Mouse (Mus musculus) lung, embryonic 14.5 days (tissue): Measurements from ENCODE around the gene Slc7a1. TPM values are rescaled to one million over a fixed set of nuclear protein-coding genes. Genes with fewer than 3 reads are reported as not detected.

Experiments
- ATAC-seq: fragments of 200-750 bp; cut with Nextera tagmentation; 2 replicates; pipeline ENCODE4 v1.8.0; 2017; ENCODE audit warnings: mild to moderate bottlenecking, moderate TSS enrichment, moderate library complexity; ENCODE audit not compliant: insufficient read depth
- DNase-seq: peaks from one replicate; pipeline ENCODE4 v3.0.0-alpha.2; 2015
- H3K27ac ChIP-seq: fragments of 300-500 bp; sonication (generic); 2 replicates; pipeline ENCODE4 v1.5.1; 2014; ENCODE audit warnings: low read depth, mild to moderate bottlenecking, moderate library complexity
- H3K27me3 ChIP-seq: fragments of 300-500 bp; sonication (generic); 2 replicates; pipeline ENCODE4 v1.6.1; 2014; ENCODE audit warnings: low read length, control low read depth; ENCODE audit not compliant: insufficient read depth
- H3K36me3 ChIP-seq: fragments of 300-500 bp; sonication (generic); 2 replicates; pipeline ENCODE4 v1.6.1; 2014; ENCODE audit warnings: control low read depth; ENCODE audit not compliant: insufficient read depth
- H3K4me1 ChIP-seq: fragments of 300-500 bp; sonication (generic); 2 replicates; pipeline ENCODE4 v1.6.1; 2014; ENCODE audit warnings: antibody characterized with exemption, control low read depth; ENCODE audit not compliant: insufficient read depth
- H3K4me2 ChIP-seq: fragments of 300-500 bp; sonication (generic); 2 replicates; pipeline ENCODE4 v1.6.1; 2014; ENCODE audit warnings: mild to moderate bottlenecking
- H3K4me3 ChIP-seq: fragments of 300-500 bp; sonication (generic); 2 replicates; pipeline ENCODE4 v1.5.1; 2014; ENCODE audit warnings: low read depth, low read length
- H3K9ac ChIP-seq: fragments of 300-500 bp; sonication (generic); 2 replicates; pipeline ENCODE4 v1.6.1; 2014
- H3K9me3 ChIP-seq: fragments of 300-500 bp; sonication (generic); 2 replicates; pipeline ENCODE4 v1.6.1; 2016; ENCODE audit warnings: low read depth, low read length, control low read depth
- CTCF ChIP-seq: IDR thresholded peaks from 2 replicates; pipeline ENCODE4 v1.5.1; 2016; ENCODE audit warnings: antibody characterized with exemption, low read depth
- WGBS: fragments of 180-500 bp; shearing (Covaris S2); extraction: QIAGEN DNeasy Blood & Tissue Kit; methylation state at CpG from one replicate; pipeline ENCODE4 v1.1.7; 2014; 5-methylcytosine and 5-hydroxymethylcytosine counted together
- polyA plus RNA-seq: library from polyadenylated mRNA; unstranded; fragments of >200 nt; fragmentation: Nextera tagmentation; extraction: Ambion mirVana; gene quantifications from 2 replicates; pipeline ENCODE4 v1.2.1, GENCODE M21; 2014

Slc7a1 gene
- polyA plus RNA-seq: 28.9 and 31.3 TPM in 2 replicates

DNA sequence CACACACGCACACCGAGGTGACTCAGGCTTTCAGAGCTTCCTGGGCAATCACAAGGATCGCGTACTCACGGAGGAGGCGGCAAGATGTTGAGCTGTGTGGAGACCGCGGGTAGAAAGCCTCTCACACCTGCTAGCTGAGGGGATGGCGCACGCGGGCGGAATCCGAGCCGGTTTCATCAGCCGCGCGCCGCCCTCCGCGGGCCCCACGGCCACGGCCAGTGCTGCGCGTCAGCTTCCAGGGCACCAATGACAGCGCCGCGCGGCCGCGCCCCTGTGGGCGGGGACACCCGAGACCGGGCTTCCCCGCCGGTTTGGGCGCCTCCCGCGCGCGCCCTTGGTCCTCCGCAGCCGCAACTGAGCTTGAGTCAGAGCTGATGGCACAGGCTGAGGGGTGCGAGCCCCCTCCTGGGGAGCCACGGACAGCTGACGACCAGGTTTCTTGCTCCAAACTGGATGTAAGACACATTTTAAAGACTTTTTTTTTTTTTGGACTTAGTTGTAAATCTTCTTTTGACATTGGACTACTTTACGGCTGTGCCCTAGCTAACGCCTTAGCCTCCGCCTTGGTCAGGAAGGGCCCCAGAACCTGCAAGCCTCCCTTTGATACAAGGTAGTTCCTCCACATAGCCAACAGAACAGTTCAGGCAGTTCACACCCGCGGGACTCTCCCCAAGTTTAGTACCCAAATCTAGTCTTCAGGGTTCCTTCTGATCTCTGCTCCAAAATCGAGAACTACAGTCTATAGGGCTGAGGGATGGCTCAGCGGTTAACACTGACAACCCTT lies at the start of gene Slc7a1:
Gene Slc7a1, minus strand, starts transcription at position 245 of the 784 bp plus-strand sequence.
- DNase-seq: peak; percentile 91
- H3K27ac ChIP-seq: 0 out of 2 replicates have a peak within 1 kb of the TSS, but pooled peaks have one; percentile 65
- peak; percentile 95 for ATAC-seq
- H3K4me3 ChIP-seq: peak within 1 kb of the TSS; percentile 82
- H3K27me3 ChIP-seq: no peaks in the 10 kb centered on the region
- no peaks in the 10 kb centered on the region for H3K36me3 ChIP-seq
- no peak for TF ChIP-seq CTCF
- H3K9me3 ChIP-seq: no peaks in the 10 kb centered on the region
- H3K4me1 ChIP-seq: no peaks in the 10 kb centered on the region; the same call in 1 of the 2 replicates
- WGBS: 2% methylated on average over 52 of the region's 52 CpGs
- peak within 1 kb of the TSS; percentile 99 for H3K4me2 ChIP-seq
- H3K9ac ChIP-seq: peak within 1 kb of the TSS; percentile 84

- no peak for DNase-seq
- ATAC-seq: no peak
- peak; percentile 30 for TF ChIP-seq CTCF
- H3K4me1 ChIP-seq: no peaks in the 10 kb centered on the region
- H3K9me3 ChIP-seq: no peaks in the 10 kb centered on the region
- no peak overlapping the region for H3K4me3 ChIP-seq
- no peak overlapping the region for H3K4me2 ChIP-seq
- no peaks in the 10 kb centered on the region for H3K36me3 ChIP-seq
- H3K27ac ChIP-seq: no peak overlapping the region
- no peaks in the 10 kb centered on the region for H3K27me3 ChIP-seq
- no peak overlapping the region for H3K9ac ChIP-seq
- 79% methylated on average over 2 of the region's 2 CpGs for WGBS
Observed at GRCm38 (mm10) chr5:148444974-148445373, 45.3 kb upstream of the Slc7a1 start.

DNA sequence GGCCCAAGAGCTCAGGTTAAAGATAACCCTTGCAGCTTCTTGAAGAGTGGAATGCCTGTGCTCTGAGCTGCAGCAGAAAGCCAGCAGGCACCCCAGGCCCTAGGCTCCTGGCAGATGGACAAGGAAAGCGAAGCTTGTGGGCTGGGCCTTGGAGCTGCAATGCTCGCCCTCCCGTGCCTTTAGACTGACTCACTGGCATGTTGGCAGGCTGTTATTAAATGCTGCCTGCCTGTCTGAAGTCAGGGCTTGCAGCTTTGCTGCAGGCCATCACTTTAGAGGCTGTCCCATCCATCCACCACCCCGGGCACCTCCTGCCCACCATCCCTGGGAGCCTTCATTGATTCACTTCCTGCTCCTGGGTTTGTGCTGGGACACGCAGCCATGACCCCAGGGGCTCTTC lies 44.0 kb upstream of the Slc7a1 start:
- H3K9ac ChIP-seq: no peak overlapping the region
- no peaks in the 10 kb centered on the region for H3K4me1 ChIP-seq
- H3K4me2 ChIP-seq: no peak overlapping the region
- no peak for TF ChIP-seq CTCF
- DNase-seq: peak; percentile 47
- peak; percentile 52; the same call in 1 of the 2 replicates for ATAC-seq
- no peaks in the 10 kb centered on the region for H3K9me3 ChIP-seq
- no peaks in the 10 kb centered on the region for H3K36me3 ChIP-seq
- WGBS: 42% methylated on average over 5 of the region's 5 CpGs
- H3K27me3 ChIP-seq: no peaks in the 10 kb centered on the region
- no peak overlapping the region for H3K27ac ChIP-seq
- H3K4me3 ChIP-seq: no peak overlapping the region

DNA sequence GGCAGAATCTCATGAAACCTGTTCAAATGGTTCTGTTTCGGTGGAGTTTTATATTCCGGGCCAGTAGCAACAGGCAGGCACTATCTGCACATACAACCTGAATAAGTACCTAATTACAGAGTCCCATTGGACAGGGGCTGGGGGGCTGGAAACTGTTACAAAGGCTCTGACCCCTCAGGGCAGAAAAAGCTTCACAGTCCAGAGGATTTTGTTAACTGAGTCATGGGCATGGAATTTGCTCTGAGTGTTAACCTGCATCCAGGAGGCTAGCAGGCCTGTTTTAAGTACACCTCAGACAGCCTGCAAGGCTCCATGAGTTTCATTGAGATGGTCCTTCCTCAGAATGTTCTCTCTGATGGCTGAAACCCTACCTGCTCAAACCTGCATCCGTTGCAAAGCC lies 36.0 kb upstream of the Slc7a1 start:
- H3K4me1 ChIP-seq: no peaks in the 10 kb centered on the region
- no peak overlapping the region for H3K4me2 ChIP-seq
- no peaks in the 10 kb centered on the region for H3K36me3 ChIP-seq
- TF ChIP-seq CTCF: no peak
- DNase-seq: no peak
- no peak overlapping the region for H3K4me3 ChIP-seq
- no peaks in the 10 kb centered on the region for H3K27me3 ChIP-seq
- no peak for ATAC-seq
- H3K9me3 ChIP-seq: no peaks in the 10 kb centered on the region
- WGBS: 69% methylated on average over 3 of the region's 3 CpGs
- H3K9ac ChIP-seq: no peak overlapping the region
- no peak overlapping the region for H3K27ac ChIP-seq

GRCm38 (mm10) chr5:148432121-148432520 lies 32.4 kb upstream of the Slc7a1 start:
- WGBS: 57% methylated on average over 5 of the region's 5 CpGs
- Histone ChIP-seq H3K9ac (no peak overlapping the region), H3K4me3 (no peak overlapping the region), H3K27me3 (no peaks in the 10 kb centered on the region), H3K36me3 (no peaks in the 10 kb centered on the region), H3K4me1 (no peaks in the 10 kb centered on the region), H3K4me2 (no peak overlapping the region), H3K27ac (no peak overlapping the region), H3K9me3 (no peaks in the 10 kb centered on the region)
- DNase-seq (no peak), ATAC-seq (no peak)
- TF ChIP-seq CTCF: no peak

GRCm38 (mm10) chr5:148428846-148429245 lies 29.1 kb upstream of the Slc7a1 start:
- H3K9me3 ChIP-seq: no peaks in the 10 kb centered on the region
- H3K27ac ChIP-seq: no peak overlapping the region
- 67% methylated on average over 4 of the region's 4 CpGs for WGBS
- H3K27me3 ChIP-seq: no peaks in the 10 kb centered on the region
- H3K9ac ChIP-seq: no peak overlapping the region
- H3K4me3 ChIP-seq: no peak overlapping the region
- H3K4me2 ChIP-seq: no peak overlapping the region
- no peaks in the 10 kb centered on the region for H3K36me3 ChIP-seq
- no peaks in the 10 kb centered on the region for H3K4me1 ChIP-seq
- DNase-seq (no peak), ATAC-seq (no peak)
- no peak for TF ChIP-seq CTCF

GRCm38 (mm10) chr5:148425136-148425535 lies 25.4 kb upstream of the Slc7a1 start:
- Histone ChIP-seq H3K4me1 (no peaks in the 10 kb centered on the region), H3K4me2 (no peak overlapping the region), H3K9ac (no peak overlapping the region), H3K27me3 (no peaks in the 10 kb centered on the region), H3K36me3 (no peaks in the 10 kb centered on the region), H3K27ac (no peak overlapping the region), H3K9me3 (no peaks in the 10 kb centered on the region), H3K4me3 (no peak overlapping the region)
- WGBS: 72% methylated on average over 6 of the region's 6 CpGs
- TF ChIP-seq CTCF: no peak
- DNase-seq (no peak), ATAC-seq (no peak)
